Mouse (Mus musculus) layer of hippocampus, postnatal 10 days (tissue): Measurements from ENCODE around the gene Ccdc134. TPM values are rescaled to one million over a fixed set of nuclear protein-coding genes. Genes with fewer than 3 reads are reported as not detected.

Source experiments
- DNase-seq, 2 experiments: peaks; one replicate each; pipeline ENCODE4 v3.0.0; 2021; ENCODE audit warnings: low spot score in 2 of 2
- total RNA-seq, 2 experiments: library from RNA; stranded (reverse); gene quantifications; 2 replicates each; pipeline ENCODE4 v1.2.3; 2021

Ccdc134 gene
- total RNA-seq, 2 experiments from 2014 or later: 10.7 to 13.5 TPM

DNA sequence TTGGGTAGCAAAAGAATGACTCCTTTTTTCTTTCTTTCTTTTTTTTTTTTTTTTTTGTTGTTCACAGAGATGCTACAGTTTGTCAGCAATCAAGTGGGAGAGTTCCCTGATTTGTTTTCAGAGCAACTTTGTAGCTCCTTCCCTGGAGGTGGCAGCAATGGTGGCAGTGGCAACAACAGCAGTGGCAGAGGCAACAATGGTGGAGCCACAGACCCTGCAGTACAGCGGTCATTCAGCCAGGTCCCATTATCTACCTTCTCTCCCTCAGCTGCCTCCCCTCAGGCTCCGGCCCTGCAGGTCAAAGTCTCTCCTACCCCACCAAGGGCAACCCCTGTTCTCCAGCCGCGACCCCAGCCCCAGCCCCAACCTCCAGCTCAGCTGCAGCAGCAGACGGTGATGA lies 41.9 kb downstream of the Ccdc134 start:
- DNase-seq: no peak

DNA sequence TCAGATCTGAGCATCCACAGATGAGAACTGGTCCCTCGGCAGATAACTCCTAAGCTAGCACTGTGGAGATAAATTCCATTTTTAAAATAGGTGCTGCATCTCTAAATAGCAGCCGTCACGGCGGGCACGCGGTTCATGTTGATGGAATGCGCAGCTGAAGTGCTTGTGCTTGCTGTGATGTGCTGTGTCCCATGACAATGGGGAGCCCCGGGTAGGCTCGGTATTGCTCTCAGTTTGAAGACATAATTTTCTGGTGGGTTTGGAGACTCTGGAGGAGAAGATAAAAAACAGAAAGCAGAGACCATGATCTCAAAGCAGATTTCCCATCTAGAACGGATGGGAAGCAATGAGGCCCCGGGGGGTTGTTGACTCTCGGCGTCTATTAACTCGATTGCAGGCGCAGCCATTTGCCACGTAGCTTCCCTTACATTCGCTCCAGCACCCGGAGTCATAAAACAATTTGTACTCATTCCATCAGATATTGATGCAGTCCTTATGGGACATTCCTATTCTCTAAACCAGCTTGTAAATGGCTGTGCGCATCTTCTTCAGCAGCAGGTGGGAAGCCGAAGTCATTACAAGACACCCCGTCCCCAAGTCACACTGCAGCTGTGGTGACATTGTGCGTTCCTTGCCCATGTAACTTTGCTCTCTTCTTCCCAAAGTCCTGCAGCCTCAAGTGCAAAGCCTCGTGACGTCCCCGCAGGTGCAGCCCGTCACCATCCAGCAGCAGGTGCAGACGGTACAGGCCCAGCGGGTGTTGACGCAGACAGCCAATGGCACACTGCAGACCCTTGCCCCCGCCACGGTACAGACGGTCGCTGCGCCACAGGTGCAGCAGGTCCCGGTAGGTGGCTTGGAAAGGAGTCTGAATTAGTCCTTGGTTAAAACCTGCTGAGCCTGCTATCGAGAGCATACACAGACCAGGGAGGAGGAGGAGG lies 43.0 kb downstream of the Ccdc134 start:
- DNase-seq: no peak

DNA sequence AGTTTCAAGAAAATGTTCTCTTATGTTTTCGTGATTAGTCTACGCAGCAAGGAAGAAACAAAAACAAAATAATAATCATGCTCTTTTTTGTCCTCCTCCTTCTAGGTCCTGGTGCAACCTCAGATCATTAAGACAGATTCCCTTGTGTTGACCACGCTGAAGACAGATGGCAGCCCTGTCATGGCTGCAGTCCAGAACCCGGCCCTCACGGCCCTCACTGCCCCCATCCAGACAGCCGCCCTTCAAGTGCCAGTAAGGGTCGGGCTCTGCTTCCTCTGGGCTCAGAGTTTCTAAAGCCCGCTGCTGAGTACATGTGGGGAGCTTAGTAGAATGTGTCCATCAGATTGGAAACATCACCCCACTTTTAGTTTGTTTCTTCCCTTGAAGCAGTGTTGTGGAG lies 44.9 kb downstream of the Ccdc134 start:
- no peak for DNase-seq

DNA sequence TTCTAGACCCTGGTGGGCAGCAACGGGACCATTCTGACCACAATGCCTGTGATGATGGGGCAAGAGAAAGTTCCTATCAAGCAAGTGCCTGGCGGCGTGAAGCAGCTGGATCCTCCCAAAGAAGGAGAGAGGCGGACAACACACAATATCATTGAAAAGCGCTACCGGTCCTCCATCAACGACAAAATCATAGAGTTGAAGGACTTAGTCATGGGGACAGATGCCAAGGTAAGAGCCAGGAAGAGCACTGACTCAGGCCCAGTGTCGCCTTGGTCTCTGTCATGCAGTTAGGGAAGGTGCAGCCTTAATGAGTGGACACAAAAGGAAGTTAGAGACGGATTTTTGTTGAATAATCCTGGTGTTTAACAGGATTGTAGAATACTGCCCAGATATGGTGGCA lies 47.4 kb downstream of the Ccdc134 start:
- no peak for DNase-seq

DNA sequence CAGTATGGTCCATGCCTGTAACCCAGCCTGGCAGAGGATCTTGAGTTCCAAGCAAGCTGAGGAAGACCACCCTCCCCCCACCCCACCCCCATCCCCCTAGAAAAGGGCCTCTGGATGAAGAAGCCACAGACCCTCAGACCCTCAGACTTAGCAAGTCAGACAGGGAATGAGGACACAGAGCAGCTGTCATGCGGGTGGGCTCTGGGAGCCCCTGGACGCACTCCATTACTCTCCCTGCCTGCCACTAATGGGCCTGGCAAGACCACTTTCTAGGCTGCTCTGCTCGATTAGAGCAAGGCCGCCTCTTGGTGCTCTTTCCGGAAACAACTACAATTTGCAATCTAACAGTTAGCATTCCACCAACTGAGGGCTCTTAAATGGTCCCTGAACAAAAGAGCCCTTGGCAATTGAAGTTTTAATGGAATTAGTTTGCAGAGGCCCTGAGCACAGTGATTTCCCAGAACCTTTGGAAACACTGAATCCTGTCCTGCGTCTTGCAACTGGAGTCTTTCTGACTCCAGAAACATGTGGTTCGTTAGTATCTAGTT lies 50.1 kb downstream of the Ccdc134 start:
- DNase-seq: no peak

DNA sequence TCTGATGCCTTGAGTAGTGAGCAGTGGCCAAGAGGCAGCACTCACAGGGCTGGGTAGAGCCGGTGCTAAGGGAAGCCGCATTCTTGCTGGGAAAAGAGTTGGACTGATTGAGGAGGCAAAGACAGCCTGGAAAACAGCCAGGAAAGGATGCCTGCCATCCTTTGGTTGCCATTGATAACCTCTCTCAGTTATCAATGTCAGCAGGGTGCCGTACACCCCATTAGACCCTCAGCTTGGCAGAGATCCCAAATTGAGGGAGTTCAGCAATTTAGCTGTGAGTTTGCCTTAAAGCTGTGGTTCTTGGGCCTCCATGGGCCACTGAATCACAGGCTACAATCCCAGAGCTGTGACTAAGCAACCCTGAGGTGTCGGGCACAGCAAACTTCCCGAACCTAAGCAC lies 53.4 kb downstream of the Ccdc134 start:
- DNase-seq: no peak

DNA sequence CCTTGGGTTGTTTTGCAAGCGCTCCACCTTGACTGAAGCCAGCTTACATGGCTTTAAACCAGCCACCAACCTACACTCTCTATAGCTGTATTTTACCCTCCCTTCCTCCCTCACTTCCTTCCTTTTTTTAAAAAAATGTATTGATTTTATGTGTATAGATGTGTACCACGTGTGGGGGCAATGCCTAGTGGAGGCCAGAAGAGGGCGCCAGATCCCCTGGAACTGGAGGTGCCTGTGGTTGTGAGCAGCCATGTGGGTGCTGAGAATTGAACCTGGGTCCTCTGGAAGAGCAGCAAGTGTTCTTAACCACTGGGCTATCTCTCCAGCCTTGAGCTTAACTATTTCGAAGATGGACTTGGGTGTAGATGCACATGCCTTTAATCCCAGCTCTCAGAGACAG lies 54.6 kb downstream of the Ccdc134 start:
- no peak for DNase-seq

DNA sequence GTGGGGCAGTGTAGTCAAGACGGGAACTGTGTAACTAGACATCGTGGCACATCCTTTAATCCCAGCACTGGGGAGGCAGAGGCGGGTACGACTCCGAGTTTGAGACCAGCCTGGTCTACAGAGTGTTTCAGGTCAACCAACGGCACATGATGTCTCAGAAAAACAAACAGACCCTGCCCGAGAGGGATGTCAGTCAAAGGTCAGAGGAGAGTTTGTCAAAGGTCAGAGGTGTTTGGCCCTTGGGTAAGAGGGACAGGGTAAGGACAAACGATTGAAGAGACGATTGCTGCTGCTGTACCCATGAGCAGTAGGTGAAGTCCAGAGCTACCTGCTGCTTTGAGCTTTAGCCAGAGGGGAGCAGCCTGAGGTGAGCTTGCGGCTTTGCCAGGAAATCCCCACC lies 55.9 kb downstream of the Ccdc134 start:
- DNase-seq: no peak

DNA sequence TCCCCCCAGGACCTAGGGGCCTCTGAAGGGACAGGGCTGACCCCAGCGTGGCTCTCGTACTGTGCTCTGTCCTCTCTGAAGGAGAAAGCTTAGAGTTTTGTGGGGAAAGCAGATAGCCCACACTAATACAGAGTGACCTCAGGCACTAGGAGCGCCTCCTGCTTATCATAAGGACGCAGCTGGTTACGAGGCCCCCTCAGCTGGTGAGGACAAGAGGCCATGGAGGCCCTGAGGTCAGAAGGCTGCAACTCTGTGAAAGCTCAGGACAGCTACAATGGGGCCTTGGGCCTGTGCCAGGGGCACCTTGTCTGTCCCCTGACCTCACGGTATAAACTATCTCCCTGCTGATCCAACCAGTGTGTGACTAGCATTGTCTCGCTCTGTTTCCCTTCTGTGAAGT lies 56.5 kb downstream of the Ccdc134 start:
- DNase-seq: no peak

DNA sequence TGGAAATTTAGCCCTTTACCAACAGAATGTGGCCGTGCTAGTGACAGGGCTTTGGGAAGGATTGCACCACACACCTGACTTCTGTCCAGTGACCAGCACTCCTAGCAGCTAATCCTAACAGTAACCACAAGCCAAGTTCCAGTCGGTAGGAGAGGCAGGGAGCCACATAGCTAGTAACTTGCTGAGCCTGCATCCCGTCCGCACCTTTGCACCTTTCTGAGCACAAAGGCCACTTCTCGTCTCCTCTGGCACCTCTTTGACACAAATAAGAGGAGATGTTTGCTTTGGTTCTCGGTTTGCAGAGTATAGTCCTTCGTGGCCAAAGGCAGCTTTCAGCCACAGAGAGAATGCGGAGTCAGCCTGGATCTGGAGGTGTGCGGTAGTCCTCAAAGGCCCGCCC lies 56.9 kb downstream of the Ccdc134 start:
- no peak for DNase-seq

DNA sequence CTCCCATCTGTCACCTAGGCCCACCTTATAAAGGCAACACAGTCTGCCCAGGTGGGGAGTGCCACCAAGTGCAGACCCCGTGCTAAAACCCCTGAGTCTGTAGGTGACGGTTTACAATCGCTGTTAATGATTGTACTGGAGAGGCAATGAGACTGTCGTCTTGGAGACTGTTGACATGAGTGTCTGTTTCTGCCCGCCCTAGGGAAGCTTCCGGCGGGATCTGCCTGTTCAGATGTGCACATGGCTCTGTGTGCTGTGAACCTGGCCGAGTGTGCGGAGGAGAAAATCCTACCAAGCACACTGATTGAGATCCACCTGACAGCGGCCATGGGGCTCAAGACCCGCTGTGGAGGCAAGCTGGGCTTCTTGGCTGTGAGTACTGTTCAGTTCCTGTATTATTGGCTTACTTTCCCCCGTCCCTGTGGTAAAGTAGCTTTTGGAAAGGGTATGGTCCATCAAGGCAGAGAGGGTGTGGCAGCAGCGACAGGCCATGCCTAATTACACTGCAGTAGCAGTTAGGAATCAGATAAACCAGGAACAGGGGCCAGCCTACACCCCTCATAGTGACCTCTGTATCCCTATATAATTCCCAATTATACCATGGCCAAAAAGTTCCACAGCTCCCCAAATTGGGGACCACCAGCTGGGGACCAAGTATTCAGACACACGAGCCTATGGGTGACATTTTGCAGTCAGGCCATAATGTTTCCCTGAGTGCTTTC lies 57.5 kb downstream of the Ccdc134 start:
- DNase-seq: no peak

DNA sequence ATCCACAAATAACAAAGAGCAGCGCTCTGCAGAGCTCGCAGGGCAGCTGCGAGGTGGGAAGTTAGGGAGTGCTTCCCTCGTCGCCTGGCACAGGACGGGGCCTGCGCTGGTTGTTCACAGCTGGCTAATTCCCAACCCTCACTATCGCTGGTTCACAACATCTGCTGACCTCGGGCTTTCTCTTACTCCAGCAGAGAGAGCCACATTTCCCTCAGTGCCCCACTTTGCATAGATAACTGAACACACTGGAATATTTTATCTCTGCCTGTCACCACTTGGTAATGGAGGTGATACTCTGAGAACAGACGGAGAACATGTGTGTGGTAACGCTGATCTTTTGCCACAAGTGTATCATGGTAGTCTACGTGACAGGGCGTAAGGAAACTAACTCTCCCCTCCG lies 58.4 kb downstream of the Ccdc134 start:
- no peak for DNase-seq

DNA sequence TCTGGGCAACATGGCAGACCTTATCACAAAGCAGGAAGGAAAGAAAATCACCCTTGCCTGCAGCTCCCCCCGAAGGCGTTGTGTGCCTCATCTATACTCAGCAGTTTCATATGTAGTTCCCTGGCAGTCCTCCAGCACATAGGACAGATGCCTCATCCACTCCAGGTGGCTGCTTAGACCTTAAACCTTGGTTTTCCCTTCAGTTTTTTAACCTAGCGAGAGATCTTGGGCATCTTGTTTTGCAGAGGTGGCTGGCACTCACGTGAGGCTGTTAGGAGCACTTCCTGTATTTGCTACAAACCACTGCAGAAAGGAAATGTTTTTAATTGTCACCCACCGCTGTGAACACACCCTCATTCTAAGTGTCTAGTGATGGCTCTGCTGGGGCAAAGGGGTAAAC lies 59.2 kb downstream of the Ccdc134 start:
- no peak for DNase-seq

DNA sequence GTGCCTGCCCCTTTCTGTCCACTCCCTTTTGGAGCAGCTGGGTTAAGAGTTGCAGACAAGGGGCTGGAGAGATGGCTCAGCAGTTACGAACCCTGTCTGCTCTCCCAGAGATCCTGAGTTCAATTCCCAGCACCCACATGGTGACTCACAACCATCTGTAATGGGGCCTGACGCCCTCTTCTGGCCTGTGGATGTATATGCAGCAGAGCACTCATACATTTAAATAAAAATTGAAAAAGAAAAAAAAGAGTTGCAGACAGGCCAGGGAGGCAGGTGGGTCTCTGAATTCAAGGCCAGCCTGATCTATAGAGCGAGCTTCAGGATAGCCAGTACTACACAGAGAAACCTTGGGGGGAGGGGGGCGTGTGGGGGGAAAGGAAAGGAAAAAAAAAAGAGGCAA lies 59.7 kb downstream of the Ccdc134 start:
- DNase-seq: no peak

DNA sequence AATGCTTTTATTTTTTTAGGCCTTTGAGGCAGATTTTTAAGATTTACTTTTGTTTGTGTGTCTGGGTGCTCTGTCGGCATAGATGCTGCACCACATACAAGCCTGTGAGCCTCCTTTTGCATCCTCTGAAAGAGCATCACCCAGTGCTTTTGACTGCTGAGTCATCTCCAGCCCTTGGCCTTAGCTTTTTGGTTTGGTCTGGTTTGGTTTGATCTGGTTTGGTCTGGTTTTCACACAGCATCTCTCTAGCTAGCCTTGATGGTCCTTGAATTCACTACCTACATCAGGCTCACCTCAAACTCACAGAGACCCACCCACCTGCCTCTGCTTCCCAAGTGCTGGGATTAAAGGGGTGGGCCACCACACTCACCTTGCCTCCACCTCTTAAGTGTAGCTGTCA lies 60.2 kb downstream of the Ccdc134 start:
- no peak for DNase-seq

DNA sequence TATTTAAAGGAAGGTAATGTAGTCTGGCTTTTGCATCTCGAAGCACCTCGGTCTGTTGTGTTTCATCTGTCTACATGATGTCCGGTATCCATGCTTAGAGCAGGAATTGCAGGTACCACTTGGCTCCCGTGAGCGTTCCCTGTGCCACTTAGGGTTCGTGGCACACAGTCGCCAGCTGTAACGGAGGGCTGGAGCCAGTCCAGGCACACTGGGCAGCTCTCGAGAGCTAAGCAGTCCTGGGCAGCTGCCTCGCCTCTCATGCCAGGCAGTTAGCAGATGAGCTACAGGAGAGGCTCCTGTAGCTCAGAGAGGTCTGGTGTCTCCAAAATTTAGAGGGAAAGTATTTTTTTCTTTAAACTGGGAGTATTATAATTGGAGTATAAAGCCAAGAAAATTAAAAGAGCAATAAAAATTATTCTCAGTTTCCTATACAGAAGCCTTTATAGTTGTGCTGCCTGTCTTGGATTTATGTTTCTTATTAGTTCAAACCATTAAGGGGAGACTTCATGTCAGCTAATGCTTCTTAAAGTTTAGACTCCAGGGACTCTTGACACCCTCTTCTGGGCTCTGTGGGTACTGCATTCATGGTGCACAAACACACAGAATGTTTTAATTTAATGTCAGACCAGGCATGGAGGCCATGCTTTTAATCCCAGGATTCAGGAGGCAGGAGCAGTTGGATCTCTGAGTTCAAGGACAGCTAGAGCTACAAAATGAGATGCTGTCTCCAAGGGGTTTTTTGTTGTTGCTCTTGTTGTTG lies 60.9 kb downstream of the Ccdc134 start:
- peak; percentile 56 to 59 for DNase-seq

Other genes with a start within 250 kb of the Ccdc134 start
- 10 to 100 TPM; 50.9 to 52.8 TPM for gene Polr3h, start 201.7 kb upstream of the Ccdc134 start, total RNA-seq
- 100 to 1,000 TPM; 170 to 185 TPM for gene Csdc2, start 191.2 kb upstream of the Ccdc134 start, total RNA-seq
- gene Pmm1, start 167.0 kb upstream of the Ccdc134 start, total RNA-seq: 100 to 1,000 TPM; 176 to 189 TPM
- gene 1700029P11Rik, start 147.4 kb upstream of the Ccdc134 start, total RNA-seq: not detected
- gene Xrcc6, start 140.1 kb upstream of the Ccdc134 start, total RNA-seq: 10 to 100 TPM; 25.5 to 36.2 TPM
- 10 to 100 TPM; 86.3 to 99.3 TPM for gene Desi1, start 94.1 kb upstream of the Ccdc134 start, total RNA-seq
- gene Snu13, start 80.3 kb upstream of the Ccdc134 start, total RNA-seq: 100 to 1,000 TPM in 1 of 2 experiments, 10 to 100 TPM in 1; 97.5 to 108 TPM
- gene 4930407I10Rik, start 68.8 kb upstream of the Ccdc134 start, total RNA-seq: not detected
- under 1 TPM; 0.18 to 0.27 TPM for gene Mei1, start 57.9 kb upstream of the Ccdc134 start, total RNA-seq
- gene Srebf2, start 19.3 kb downstream of the Ccdc134 start, total RNA-seq: 100 to 1,000 TPM; 191 to 198 TPM
- gene Shisa8, start 84.9 kb downstream of the Ccdc134 start, total RNA-seq: 1 to 10 TPM; 2.0 to 3.1 TPM
- gene Tnfrsf13c, start 96.4 kb downstream of the Ccdc134 start, total RNA-seq: 1 to 10 TPM in 1 of 2 experiments, under 1 TPM in 1; 0.69 to 1.0 TPM
- gene Cenpm, start 116.8 kb downstream of the Ccdc134 start, total RNA-seq: 1 to 10 TPM; 6.5 to 9.0 TPM
- 10 to 100 TPM; 79.9 to 88.8 TPM for gene 1500009C09Rik, start 124.5 kb downstream of the Ccdc134 start, total RNA-seq
- gene Sept3, start 147.0 kb downstream of the Ccdc134 start, total RNA-seq: 100 to 1,000 TPM; 617 to 640 TPM
- gene Wbp2nl, start 171.0 kb downstream of the Ccdc134 start, total RNA-seq: under 1 TPM in 1 of 2 experiments, not detected in 1; 0.25 TPM
- gene Naga, start 211.0 kb downstream of the Ccdc134 start, total RNA-seq: 10 to 100 TPM; 36.9 to 43.3 TPM
- gene Pheta2, start 211.0 kb downstream of the Ccdc134 start, total RNA-seq: 1 to 10 TPM in 1 of 2 experiments, under 1 TPM in 1; 0.80 to 1.1 TPM
- 100 to 1,000 TPM; 158 to 179 TPM for gene Smdt1, start 211.0 kb downstream of the Ccdc134 start, total RNA-seq
- gene Ndufa6, start 226.4 kb downstream of the Ccdc134 start, total RNA-seq: 100 to 1,000 TPM; 201 to 212 TPM